Comparison of ENCODE assay signal across 7 mouse cellular contexts in genomic region chr17:3274449-3275285, GRCm38 (mm10). TPM values are rescaled to one million over a fixed set of nuclear protein-coding genes. Genes with fewer than 3 reads are reported as not detected.
DNase-seq lines count a peak whose midpoint lies in the region; ATAC-seq and TF ChIP-seq lines count a peak whose summit lies in the region.

No protein-coding gene starts in this region.

- intact Hi-C loops in left cerebral cortex, postnatal 4 days (cut with DNase I), result loop anchor here (5.0 to 10.0 kb wide), 2 partner anchors 173 to 240 kb away; no protein-coding TSS in a partner anchor

- H3K9ac ChIP-seq in stomach, embryonic 14.5 days (replicated peaks; ENCODE audit: low read depth, low read length), result no peak overlapping the region
- no peak overlapping the region for H3K9ac ChIP-seq in stomach, postnatal 0 days (ENCODE audit: low read length)
- H3K9ac ChIP-seq in forebrain, embryonic 11.5 days (ENCODE audit: low read length), result no peak overlapping the region

- no peak overlapping the region for H3K4me2 ChIP-seq in stomach, embryonic 14.5 days (replicated peaks; ENCODE audit: low read depth, low read length)
- H3K4me2 ChIP-seq in stomach, postnatal 0 days (replicated peaks; ENCODE audit: low read depth), result no peak overlapping the region
- H3K4me2 ChIP-seq in forebrain, embryonic 11.5 days (ENCODE audit: low read depth, low read length, severe bottlenecking), result no peak overlapping the region

- H3K4me1 ChIP-seq in stomach, embryonic 14.5 days (ENCODE audit: control insufficient read depth, insufficient read depth, low read length), result no peaks in the 10 kb centered on the region
- H3K4me1 ChIP-seq in stomach, postnatal 0 days (replicated peaks; ENCODE audit: control insufficient read depth, insufficient read depth), result no peaks in the 10 kb centered on the region
- H3K4me1 ChIP-seq in forebrain, embryonic 11.5 days (replicated peaks; ENCODE audit: control insufficient read depth, insufficient read depth, low read length), result peaks cover 8% of the 10 kb centered on the region; the same call in 1 of the 2 replicates
- peaks cover 31% of the 10 kb centered on the region for H3K4me1 ChIP-seq in midbrain, embryonic 10.5 days

- H3K4me3 ChIP-seq in stomach, embryonic 14.5 days (ENCODE audit: low read depth, low read length), result no peak overlapping the region
- H3K4me3 ChIP-seq in stomach, postnatal 0 days (ENCODE audit: low read depth, low read length), result no peak overlapping the region
- H3K4me3 ChIP-seq in forebrain, embryonic 11.5 days (ENCODE audit: low read depth, low read length), result no peak overlapping the region
- peak overlapping the region; percentile 37 for H3K4me3 ChIP-seq in midbrain, embryonic 10.5 days

- no peaks in the 10 kb centered on the region for H3K27me3 ChIP-seq in stomach, embryonic 14.5 days (ENCODE audit: control insufficient read depth, insufficient read depth, low read length)
- H3K27me3 ChIP-seq in stomach, postnatal 0 days (ENCODE audit: control insufficient read depth, insufficient read depth, low read length), result no peaks in the 10 kb centered on the region
- no peaks in the 10 kb centered on the region for H3K27me3 ChIP-seq in forebrain, embryonic 11.5 days (ENCODE audit: control insufficient read depth, insufficient read depth, low read length)
- H3K27me3 ChIP-seq in midbrain, embryonic 10.5 days (ENCODE audit: low read depth, poor library complexity, severe bottlenecking), result peaks cover 43% of the 10 kb centered on the region

- WGBS in stomach, embryonic 14.5 days, result 37% methylated on average over 14 of the region's 14 CpGs
- WGBS in stomach, postnatal 0 days, result 48% methylated on average over 14 of the region's 14 CpGs
- 4% methylated on average over 14 of the region's 14 CpGs for WGBS in forebrain, embryonic 11.5 days
- 4% methylated on average over 14 of the region's 14 CpGs for WGBS in midbrain, embryonic 10.5 days

- no peak for TF ChIP-seq CTCF in stomach, postnatal 0 days (IDR thresholded peaks at IDR 0.05; ENCODE audit: low read depth)

- H3K36me3 ChIP-seq in stomach, embryonic 14.5 days (ENCODE audit: control insufficient read depth, insufficient read depth, low read length), result no peaks in the 10 kb centered on the region
- H3K36me3 ChIP-seq in stomach, postnatal 0 days (ENCODE audit: control insufficient read depth, insufficient read depth, low read length), result no peaks in the 10 kb centered on the region
- no peaks in the 10 kb centered on the region for H3K36me3 ChIP-seq in forebrain, embryonic 11.5 days (ENCODE audit: control insufficient read depth, insufficient read depth, low read length)
- H3K36me3 ChIP-seq in midbrain, embryonic 10.5 days, result no peaks in the 10 kb centered on the region

- H3K9me3 ChIP-seq in stomach, embryonic 14.5 days (ENCODE audit: control insufficient read depth, low read depth, low read length), result no peaks in the 10 kb centered on the region
- no peaks in the 10 kb centered on the region for H3K9me3 ChIP-seq in stomach, postnatal 0 days (ENCODE audit: control insufficient read depth, low read length)
- H3K9me3 ChIP-seq in forebrain, embryonic 11.5 days (ENCODE audit: control insufficient read depth, low read length), result no peaks in the 10 kb centered on the region
- H3K9me3 ChIP-seq in midbrain, embryonic 10.5 days (replicated peaks), result no peaks in the 10 kb centered on the region

- ATAC-seq in stomach, embryonic 14.5 days (ENCODE audit: insufficient number of reproducible peaks, insufficient read depth, low FRiP score, low read depth), result 0 out of 2 replicates have a peak, but pooled peaks have one; percentile 34
- no peak for ATAC-seq in stomach, postnatal 0 days (ENCODE audit: low FRiP score, low TSS enrichment)
- peak; percentile 69 for ATAC-seq in forebrain, embryonic 11.5 days (replicated peaks; ENCODE audit: low FRiP score)
- no peak for ATAC-seq in activated CD4-positive, CD25-positive, alpha-beta regulatory T cell, adult 4 months

- TF ChIP-seq EP300 in stomach, postnatal 0 days (optimal IDR thresholded peaks at IDR 0.05), result no peak

- no peak overlapping the region; the same call in 1 of the 2 replicates for H3K27ac ChIP-seq in stomach, embryonic 14.5 days (ENCODE audit: low read length)
- no peak overlapping the region for H3K27ac ChIP-seq in stomach, postnatal 0 days (replicated peaks)
- no peak overlapping the region for H3K27ac ChIP-seq in forebrain, embryonic 11.5 days (ENCODE audit: low read depth, low read length)
- H3K27ac ChIP-seq in midbrain, embryonic 10.5 days (replicated peaks), result peak overlapping the region; percentile 81

- DNase-seq in stomach, postnatal 0 days (ENCODE audit: low spot score), result no peak
- no peak for DNase-seq in forebrain, embryonic 11.5 days (ENCODE audit: low spot score)
- DNase-seq in midbrain, embryonic 10.5 days (ENCODE audit: low spot score), result peak; percentile 67
- DNase-seq in thymus, adult 18-20 months, result no peak
- DNase-seq in left cerebral cortex, postnatal 4 days, result no peak

RNA-seq across cellular contexts. Expression of gene Tiam2, which starts 51.7 kb away (rescaled TPM):
- polyA plus RNA-seq in stomach, embryonic 14.5 days (2014; fragmentation: Nextera tagmentation; extraction: Ambion mirVana), result 6.5 and 6.6 TPM in 2 replicates
- 1.2 and 1.6 TPM in 2 replicates for polyA plus RNA-seq in stomach, postnatal 0 days (2015; fragmentation: Nextera tagmentation; extraction: Ambion mirVana)
- 6.6 and 7.4 TPM in 2 replicates for polyA plus RNA-seq in forebrain, embryonic 11.5 days (2014; fragmentation: Nextera tagmentation; extraction: Ambion mirVana)
- 2.9 and 3.0 TPM in 2 replicates for polyA plus RNA-seq in midbrain, embryonic 10.5 days (2016; fragmentation: Nextera tagmentation; extraction: Ambion mirVana)
- total RNA-seq in left cerebral cortex, postnatal 4 days (2021), result 100 to 1,000 TPM in 1 of 2 experiments, 10 to 100 TPM in 1; 89.3 to 104 TPM
- 1 to 10 TPM; 1.0 to 1.7 TPM for polyA plus RNA-seq in activated CD4-positive, CD25-positive, alpha-beta regulatory T cell, adult 4 months (2017; shearing (Covaris generic))

Comparison
In these comparisons a context has a peak if more than half of its experiments do, and no peak if none do; other contexts are left out.
1. ATAC-seq: peak in stomach, embryonic 14.5 days (single experiment) and forebrain, embryonic 11.5 days (single experiment); none in stomach, postnatal 0 days (single experiment) and activated CD4-positive, CD25-positive, alpha-beta regulatory T cell, adult 4 months (single experiment).